Mouse (Mus musculus) CD4-positive helper T cell, adult 2 months (primary cell): ENCODE data around the gene Trim6.
"Not testable (repeated sequence)": the region's sequence is repeated elsewhere in the genome, so short reads cannot be mapped to it uniquely, and the experiment has no call there.

Experiments used
- DNase-seq: peaks from one replicate; pipeline ENCODE4 v3.0.0-alpha.2; 2012; ENCODE audit warnings: low read depth, missing footprints, low spot score

The Trim6 gene

DNA sequence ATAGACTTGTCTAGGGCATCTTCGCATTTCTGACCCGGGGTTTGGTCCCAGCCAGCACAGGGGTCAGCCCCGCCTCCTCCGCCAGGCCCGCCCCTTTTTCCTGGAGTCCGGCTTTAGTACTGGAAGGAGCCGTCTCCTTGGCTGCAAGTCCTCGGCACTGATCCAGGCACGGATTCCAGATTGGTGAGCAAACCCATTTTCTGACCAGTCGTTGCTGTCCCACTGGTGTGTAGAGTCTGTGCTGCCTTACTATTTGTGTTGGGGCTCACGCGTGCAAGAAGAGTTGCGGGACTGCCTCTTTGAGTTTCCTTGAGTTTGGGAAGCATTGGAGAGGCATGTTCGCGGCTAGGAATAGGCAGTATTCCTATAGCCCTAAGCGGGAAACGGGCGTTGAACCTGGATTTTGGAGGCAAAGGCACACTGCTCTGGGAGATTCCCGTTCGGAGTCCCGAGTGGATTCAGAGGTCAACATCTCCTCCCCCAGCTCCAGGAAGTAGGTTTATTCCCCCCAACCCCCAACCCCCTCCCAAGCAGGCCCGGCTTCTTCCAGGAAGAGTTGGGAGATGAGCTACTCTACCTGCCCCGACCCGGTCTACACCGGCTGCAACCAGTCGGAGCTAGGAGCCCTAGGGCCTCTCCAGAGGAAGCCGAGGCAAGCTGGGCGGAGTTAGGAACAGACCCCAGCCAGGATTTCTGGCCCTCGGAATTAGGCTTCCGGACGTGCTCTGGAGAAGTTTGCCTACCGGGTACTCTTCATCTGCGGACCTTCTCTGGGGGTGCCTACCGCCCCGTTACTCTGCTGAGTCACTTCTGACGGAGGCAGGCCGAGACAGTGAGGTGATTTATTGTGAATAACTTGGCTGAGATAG is at the start of gene Trim6:
Gene Trim6 (plus strand): TSS at position 93 of the 869 bp plus-strand sequence.
- DNase-seq: no peak

DNA sequence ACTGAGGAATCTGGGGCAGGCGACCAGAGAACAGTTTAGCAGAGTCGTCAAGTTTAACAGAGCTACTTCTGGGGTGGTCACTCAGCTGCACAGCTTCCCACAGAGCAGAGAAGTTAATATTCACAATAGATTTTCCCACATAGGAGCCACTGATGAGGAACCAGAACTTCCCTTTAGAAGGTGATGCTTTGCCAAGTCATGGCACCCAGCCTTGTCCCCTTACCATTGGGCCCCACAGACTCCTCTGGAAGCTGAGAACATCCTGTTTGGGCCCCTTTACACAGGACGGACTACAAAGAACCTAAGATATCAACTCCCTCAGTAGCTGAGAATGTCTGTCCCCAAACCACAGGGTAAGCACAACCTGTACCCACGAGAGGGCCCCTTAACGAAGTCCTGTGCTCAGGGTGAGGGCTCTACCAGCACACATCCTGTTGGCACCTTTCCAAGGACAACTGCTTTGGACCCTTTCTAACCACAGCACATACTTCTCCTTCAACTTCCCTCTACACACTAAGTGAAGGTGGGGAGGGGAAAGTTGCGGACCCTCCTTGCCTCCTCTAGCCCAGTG is 48.9 kb upstream of the Trim6 start:
- peak; percentile 30 for DNase-seq

DNA sequence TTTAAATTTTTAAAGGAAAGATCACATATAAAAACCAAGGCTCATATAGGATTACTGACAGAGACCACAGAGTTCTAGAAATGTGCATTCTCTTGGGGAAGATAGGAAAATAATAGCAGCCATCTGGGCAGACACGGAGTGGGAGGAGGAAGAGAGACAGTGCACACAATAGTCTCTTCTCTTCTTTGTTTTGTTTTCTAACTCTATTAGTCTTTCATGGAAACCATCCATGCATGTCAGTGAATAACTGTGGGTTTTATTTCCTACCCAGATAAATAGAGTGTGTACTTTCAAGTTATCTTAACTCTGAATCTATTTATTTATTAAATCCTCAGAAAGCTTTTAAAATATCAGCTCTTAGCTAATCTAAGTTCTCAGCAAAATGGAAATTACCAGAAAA is 43.5 kb upstream of the Trim6 start:
- no peak for DNase-seq

DNA sequence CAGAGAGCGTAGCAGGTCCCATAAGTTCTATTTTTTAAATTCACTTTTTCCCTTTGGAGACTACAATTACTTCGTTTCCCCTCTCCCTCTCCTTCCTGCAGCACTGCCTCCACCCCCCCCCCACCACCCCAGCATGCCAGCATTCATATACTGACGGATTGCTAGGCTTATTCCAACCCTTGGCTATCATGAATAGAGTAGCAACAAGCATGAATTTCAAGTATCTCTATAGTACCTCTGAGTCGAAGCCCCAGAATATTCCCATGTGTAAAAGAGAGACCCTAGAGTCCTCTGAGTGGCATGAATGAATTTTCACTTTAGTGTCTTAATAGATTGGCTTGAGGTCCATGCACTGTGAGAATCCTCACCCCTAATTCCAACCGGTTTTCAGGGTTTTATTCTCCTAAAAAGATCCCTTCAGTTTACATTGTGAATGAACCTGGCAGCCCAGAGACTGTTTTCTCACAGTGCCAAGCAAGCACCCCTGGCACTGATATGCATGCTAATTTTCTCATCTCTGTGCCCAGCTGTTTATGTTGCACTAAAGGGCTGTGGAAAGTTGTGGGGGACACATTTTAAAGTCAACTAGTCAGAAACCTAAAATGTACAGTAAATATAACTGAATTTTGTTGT is 40.1 kb upstream of the Trim6 start:
- DNase-seq: no peak

DNA sequence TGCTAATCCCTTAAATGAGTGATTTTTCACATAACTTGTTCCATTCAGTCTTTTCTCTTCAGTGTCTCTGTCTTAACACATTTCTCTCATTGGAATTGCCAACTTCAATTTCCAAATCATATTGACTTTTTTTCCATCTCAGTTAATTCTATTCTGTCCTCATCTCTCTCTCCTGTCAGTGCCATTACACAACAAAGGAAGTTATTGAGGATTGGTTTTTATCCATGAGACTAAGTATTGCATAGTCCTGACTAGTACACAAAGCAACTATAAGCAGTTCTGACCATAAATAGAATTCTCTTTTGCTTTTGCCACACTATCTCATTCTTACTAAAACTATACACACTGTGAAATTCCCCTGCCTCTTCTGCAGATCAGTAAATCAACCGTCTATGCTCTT is 39.5 kb upstream of the Trim6 start:
- no peak for DNase-seq

DNA sequence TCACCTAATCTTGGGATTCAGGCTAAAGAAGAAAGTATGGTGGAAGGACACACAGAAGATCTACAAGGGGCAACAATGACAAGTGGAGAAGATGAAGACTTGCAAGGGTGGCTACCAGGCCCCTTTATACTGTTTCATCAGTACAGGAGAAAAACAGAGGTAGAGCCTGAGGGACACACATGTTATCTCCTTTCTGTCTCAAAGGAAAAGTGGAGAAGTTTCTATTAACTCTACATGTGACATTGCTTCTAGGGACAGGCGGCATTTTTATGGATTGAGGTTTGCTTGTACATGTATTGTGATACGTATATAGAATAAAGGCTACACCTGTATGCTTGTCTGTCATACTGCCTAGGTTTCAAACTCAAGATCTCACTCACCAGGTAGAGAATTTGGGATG is 35.3 kb upstream of the Trim6 start, which contains the start of gene Olfr648:
Gene Olfr648 (minus strand): TSS at position 101 of the 400 bp plus-strand sequence.
- no peak for DNase-seq

DNA sequence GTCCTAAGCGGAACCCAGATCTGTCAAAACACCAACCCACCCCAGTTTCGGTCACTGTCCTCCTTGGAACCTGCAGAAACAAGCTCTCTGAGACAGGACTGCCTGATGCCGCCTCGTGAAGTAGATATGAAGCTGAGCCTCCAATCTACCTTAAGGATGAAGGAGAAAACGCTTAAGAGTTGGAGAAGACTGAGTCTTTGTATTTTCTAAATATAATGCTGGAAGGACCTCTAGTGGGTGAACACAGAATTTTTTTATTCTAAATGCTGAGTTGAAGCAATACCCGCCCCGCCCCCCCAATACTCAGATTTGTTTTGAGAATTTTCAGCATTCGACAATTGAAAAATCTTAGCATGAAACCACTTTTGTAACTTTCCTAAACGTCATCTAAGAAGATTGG is 27.3 kb upstream of the Trim6 start:
- no peak for DNase-seq

DNA sequence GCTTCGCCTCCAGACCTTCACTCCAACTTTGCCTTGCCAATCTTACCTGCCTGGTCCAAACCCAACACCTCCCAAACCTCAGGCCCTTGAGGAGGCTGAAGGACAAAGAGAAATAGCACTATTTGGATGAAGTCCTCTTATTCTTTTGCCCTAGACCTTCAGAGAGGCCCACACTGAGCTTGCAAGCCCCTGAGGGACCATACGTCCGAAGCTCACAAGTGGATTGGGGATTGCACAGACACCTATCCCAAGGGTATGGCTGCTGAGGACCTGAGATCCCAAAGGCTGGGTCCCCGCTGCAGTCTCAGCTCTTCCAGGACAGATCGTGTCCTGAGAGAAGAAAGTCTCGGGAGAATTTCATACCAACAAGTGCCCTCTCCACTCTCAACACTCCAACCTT is 22.7 kb upstream of the Trim6 start, which contains the start of gene Olfr649:
Gene Olfr649 (minus strand): TSS at position 101 of the 400 bp plus-strand sequence.
- DNase-seq: no peak

DNA sequence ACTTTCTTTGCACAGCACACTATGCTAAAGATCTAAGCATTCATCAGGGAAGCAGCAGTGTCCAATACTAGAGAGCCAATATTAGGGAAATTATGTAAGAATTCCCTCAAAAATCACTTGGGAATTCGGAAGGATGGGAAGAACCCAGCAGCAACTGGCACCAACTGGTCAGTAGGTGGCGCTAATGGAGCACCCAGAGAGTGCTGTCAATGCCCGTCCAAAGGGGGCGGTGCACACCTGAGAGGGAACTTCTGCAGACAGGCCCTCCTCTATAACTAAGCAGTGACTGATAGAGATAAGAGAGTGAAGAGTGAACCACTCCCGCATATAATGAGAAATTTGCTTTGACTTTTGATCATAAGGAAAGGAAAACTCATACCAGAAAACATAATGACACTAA is 18.8 kb upstream of the Trim6 start:
- DNase-seq: peak; percentile 77

DNA sequence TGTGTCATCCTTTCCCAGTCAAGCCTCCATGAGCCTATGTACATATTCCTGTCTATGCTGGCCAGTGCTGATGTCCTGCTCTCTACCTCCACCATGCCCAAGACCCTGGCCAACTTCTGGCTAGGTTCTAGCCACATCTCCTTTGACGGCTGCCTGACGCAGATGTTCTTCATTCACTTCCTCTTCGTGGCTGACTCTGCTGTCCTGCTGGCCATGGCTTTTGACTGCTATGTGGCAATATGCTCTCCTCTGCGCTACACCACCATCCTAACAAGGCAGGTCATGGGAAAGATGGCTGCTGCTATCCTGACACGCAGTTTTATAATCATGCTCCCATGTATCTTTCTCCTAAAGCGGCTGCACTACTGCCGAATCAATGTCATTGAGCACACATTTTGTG is 12.4 kb upstream of the Trim6 start:
- DNase-seq: no peak

DNA sequence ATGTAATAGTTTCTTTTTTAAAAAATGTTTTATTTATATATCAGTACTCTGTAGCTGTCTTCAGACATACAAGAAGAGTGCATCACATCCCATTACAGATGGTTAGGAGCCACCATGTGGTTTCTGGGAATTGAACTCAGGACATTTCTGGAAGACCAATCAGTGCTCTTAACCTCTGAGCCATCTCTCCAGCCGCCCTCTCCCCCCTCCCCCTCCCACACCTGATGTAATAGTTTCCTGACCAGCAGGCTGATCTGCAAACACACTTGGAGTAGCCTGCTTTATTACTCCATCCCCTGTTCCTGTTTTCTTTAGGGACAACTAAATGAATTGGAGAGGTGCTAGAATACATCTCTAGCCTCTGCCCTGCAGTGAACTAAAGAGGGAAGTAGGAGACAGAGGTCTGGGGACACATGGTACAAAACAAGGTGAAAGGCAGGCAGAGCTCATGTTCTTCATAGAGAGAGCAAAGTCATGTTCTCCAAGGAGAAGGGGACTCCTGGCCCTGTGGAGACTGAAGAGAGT is 2.5 kb upstream of the Trim6 start:
- DNase-seq: no peak

DNA sequence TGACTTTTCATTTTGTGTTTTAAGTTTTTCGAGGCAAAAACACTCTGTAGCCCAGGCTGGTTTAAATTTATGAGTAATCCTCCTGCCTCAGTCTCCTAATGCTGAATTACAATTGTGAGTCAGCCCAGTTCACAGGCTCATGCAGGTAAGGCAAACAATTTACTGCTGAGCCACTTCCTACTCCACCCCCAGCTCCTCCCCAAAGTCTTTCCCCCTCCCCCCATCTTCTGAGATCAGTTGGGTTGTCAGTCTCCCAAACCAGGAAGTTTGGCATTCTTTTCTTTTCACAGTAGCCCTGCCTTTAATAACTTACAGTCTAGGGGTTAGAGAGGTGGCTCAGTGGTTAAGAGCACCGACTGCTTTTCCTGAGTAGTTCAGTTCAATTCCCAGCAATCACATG is 712 bp upstream of the Trim6 start:
- peak; percentile 19 for DNase-seq

DNA sequence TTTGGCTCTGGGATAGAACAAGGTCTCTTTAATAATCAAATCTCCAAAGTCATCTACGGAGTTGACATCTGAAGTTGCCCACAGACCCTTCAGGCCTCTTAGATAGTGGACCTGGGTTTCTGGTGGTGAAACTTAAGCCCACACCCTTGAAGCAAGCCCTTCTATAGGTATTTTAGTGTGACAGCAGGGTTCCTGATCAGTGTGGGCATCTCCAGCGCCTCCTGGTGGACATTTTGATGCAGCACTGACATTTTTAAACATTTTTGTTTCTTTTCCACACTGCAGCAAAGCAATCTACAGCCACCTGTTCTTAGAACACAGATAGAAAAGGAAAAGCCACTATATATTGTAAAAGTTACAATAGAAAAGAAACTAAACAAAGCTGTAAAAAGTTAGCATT is 12.6 kb downstream of the Trim6 start:
- peak; percentile 47 for DNase-seq

DNA sequence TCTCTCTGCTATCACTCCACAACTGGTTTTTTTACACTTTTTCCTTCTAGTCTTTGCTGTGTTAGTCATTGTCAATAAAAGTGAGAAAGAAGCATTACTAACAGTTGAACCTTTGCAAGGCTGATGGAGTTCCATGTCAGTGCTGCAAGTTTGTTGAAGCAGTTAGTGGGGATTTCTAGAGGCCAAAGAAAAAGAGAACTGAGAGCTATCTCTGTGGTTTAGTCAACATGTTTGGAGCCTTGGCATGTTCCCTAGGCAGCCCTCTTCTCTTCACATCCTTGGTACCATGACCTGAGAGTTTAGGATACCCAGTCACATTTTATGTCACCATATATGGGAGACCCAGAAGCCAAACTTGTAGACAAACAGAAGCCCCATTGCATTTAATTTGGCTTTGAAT is 22.3 kb downstream of the Trim6 start:
- DNase-seq: no peak

DNA sequence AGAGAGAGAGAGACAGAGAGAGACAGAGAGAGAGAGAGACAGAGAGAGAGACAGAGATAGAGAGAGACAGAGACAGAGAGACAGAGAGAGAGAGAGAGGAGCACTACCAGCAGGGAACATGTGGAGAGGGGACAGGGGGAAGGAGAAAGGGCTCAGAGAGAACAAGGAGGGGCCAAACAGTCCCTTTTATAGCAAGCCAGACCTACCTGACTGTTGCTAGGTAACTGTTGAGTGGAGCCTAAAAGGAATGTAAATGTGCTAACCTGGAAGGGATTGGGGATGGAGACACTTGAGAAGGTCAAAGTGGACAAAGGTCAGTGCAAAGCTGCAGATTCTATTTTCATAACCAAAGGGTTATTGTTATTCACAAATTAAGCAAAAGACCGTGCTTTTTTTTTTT is 25.0 kb downstream of the Trim6 start:
- DNase-seq: no peak

DNA sequence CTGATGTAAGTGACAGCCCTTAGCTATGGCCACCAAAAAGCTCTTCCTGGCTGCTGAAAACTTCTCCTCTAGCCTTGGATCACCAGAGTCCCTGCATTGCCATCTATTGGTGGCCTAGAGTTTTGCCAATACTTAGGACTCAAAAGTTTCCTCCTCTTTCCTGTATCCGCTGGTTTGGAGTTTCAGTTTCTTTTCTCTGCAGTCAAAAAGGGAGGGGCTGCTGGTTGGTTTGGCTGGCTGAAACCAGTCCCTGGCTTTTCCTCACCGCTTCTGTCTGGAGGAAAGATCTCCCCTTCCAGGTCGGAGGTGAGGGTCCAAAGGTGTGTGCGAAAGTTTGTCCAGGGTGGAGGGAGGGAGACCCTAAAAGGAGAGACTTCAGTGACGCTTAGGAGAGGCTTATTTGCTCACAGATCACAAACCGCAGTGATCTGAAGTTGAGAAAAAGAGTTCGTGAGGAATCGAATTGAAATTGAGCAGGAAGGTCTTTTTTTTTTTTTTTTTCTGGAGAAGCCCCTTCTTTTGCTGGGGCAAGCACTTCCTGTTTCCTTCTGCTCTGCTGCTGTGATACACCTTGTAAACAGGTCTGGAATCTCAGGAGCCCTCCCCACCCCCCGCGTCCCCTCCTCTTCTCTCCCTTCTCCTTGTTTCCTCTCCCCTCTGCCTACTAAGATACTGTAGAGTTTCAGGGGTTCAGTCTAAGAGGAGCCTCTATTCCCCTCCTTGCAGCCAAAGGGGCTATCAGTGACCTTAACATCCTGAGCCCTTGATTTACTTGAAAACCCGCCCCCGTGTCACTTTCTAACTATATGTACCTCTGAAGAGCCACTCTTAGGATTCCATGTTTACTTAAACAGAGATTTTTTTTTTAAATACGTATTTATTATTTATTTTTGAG is 25.9 kb downstream of the Trim6 start, which contains the start of gene Trim34a:
Gene Trim34a (plus strand): TSS at position 171 of the 895 bp plus-strand sequence.
- peak; percentile 91 for DNase-seq

DNA sequence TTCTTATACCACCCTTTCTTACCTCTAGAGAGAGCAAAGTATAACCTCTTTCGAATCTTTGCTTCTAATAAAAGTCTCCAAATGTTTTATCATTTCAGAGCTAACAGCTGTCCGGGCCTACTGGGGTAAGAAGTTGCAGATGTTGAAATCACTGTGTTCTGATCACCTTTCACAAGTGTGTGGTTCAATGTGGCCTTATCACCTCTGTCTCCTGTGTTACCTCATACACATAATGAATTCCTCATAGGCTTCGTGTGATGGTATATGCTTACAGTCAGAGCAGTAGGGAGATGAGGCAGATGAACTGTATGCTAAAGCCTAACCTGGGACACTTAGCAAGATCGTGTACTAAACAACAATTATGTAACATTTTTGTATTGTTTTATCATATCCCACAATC is 41.8 kb downstream of the Trim6 start:
- not testable (repeated sequence) for DNase-seq

DNA sequence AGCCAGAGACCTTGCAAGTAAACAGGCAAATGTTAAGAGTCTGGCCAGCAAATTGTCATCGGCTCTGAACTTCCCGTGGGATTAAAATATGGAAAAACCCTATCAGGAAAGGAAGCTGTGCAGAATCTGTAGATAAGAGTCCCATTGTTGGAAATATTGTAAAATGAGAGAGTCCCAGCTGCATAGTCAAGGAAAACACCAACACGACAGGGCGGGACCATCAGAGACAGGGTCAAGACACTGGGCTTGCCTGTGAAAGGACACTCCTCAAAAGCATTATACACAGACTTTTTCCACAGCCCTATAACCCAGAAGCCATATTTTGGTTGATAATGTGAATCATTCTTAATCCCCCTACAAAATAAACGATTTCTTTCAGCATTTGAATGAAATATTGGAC is 46.7 kb downstream of the Trim6 start:
- DNase-seq: not testable (repeated sequence)

DNA sequence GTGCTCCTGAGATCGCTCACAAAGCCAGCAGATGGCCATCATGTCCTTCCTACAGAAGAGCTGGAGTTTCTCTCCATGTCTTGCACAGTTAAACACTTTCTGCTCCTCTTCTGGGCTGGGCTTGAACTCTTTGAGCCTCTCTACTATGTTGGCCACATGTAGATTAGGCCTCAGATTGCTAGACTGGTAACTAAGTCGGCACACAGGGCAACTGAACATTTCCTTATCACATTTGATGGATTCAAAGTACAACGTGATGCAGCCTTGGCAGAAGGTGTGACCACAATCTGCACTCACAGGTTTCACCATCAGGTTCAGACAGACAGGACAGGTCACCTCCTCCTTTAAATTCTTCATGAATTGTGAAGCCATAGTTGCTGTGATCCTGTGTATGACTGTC is 60.8 kb downstream of the Trim6 start:
- DNase-seq: not testable (repeated sequence)
